Mouse (Mus musculus): ENCODE results near the gene Kdm2b. TPM values are rescaled to one million over a fixed set of nuclear protein-coding genes. Genes with fewer than 3 reads are reported as not detected.

Kdm2b gene
- total and polyA plus RNA-seq, 2 experiments from 2014 or later: 78.6 to 110 TPM

- Histone ChIP-seq H3K4me2 (ENCODE audit: low read depth, low read length, poor library complexity, severe bottlenecking) (no peak overlapping the region), H3K36me3 (ENCODE audit: insufficient read depth, low read length) (peaks cover 29% of the 10 kb centered on the region), H3K27ac (ENCODE audit: low read depth, low read length) (no peak overlapping the region), H3K4me1 (ENCODE audit: insufficient read depth, low read length) (no peaks in the 10 kb centered on the region), H3K27me3 (ENCODE audit: insufficient read depth, low read length) (no peaks in the 10 kb centered on the region), H3K4me3 (ENCODE audit: low read depth, low read length) (no peak overlapping the region), H3K9me3 (ENCODE audit: low read length) (no peaks in the 10 kb centered on the region), H3K9ac (replicated peaks; ENCODE audit: low read length, poor library complexity, severe bottlenecking) (no peak overlapping the region)
- ATAC-seq (ENCODE audit: low FRiP score) (no peak), DNase-seq (ENCODE audit: low spot score) (no peak)
- 85% methylated on average over 7 of the region's 7 CpGs for WGBS
- TF ChIP-seq CTCF (IDR thresholded peaks at IDR 0.05): no peak
Measured at GRCm38 (mm10) chr5:122884594-122885348, 104.9 kb downstream of the Kdm2b start.

- DNase-seq (ENCODE audit: low spot score) (no peak), ATAC-seq (ENCODE audit: low FRiP score) (no peak)
- Histone ChIP-seq H3K27ac (ENCODE audit: low read depth, low read length) (no peak overlapping the region), H3K9ac (replicated peaks; ENCODE audit: low read length, poor library complexity, severe bottlenecking) (no peak overlapping the region), H3K4me3 (ENCODE audit: low read depth, low read length) (no peak overlapping the region), H3K4me1 (ENCODE audit: insufficient read depth, low read length) (no peaks in the 10 kb centered on the region), H3K9me3 (ENCODE audit: low read length) (no peaks in the 10 kb centered on the region), H3K36me3 (ENCODE audit: insufficient read depth, low read length) (peaks cover 37% of the 10 kb centered on the region), H3K27me3 (ENCODE audit: insufficient read depth, low read length) (no peaks in the 10 kb centered on the region), H3K4me2 (ENCODE audit: low read depth, low read length, poor library complexity, severe bottlenecking) (no peak overlapping the region)
- no peak for TF ChIP-seq CTCF (IDR thresholded peaks at IDR 0.05)
- 49% methylated on average over 2 of the region's 2 CpGs for WGBS
Measured at GRCm38 (mm10) chr5:122883652-122884235, 105.9 kb downstream of the Kdm2b start.

- TF ChIP-seq CTCF (IDR thresholded peaks at IDR 0.05): no peak
- Histone ChIP-seq H3K27ac (ENCODE audit: low read depth, low read length) (no peak overlapping the region), H3K4me3 (ENCODE audit: low read depth, low read length) (no peak overlapping the region), H3K27me3 (ENCODE audit: insufficient read depth, low read length) (no peaks in the 10 kb centered on the region), H3K4me1 (ENCODE audit: insufficient read depth, low read length) (no peaks in the 10 kb centered on the region), H3K4me2 (ENCODE audit: low read depth, low read length, poor library complexity, severe bottlenecking) (no peak overlapping the region), H3K36me3 (ENCODE audit: insufficient read depth, low read length) (peaks cover 38% of the 10 kb centered on the region), H3K9me3 (ENCODE audit: low read length) (no peaks in the 10 kb centered on the region), H3K9ac (replicated peaks; ENCODE audit: low read length, poor library complexity, severe bottlenecking) (no peak overlapping the region)
- DNase-seq (ENCODE audit: low spot score): no peak
- 84% methylated on average over 9 of the region's 9 CpGs for WGBS
- no peak for ATAC-seq (ENCODE audit: low FRiP score)
Measured at GRCm38 (mm10) chr5:122883237-122883636, 106.4 kb downstream of the Kdm2b start.

GRCm38 (mm10) chr5:122882256-122883050 lies 107.2 kb downstream of the Kdm2b start:
- Histone ChIP-seq H3K9ac (replicated peaks; ENCODE audit: low read length, poor library complexity, severe bottlenecking) (no peak overlapping the region), H3K27ac (ENCODE audit: low read depth, low read length) (no peak overlapping the region), H3K4me2 (ENCODE audit: low read depth, low read length, poor library complexity, severe bottlenecking) (no peak overlapping the region), H3K27me3 (ENCODE audit: insufficient read depth, low read length) (no peaks in the 10 kb centered on the region), H3K4me3 (ENCODE audit: low read depth, low read length) (no peak overlapping the region), H3K36me3 (ENCODE audit: insufficient read depth, low read length) (peaks cover 44% of the 10 kb centered on the region), H3K4me1 (ENCODE audit: insufficient read depth, low read length) (no peaks in the 10 kb centered on the region), H3K9me3 (ENCODE audit: low read length) (no peaks in the 10 kb centered on the region)
- 91% methylated on average over 18 of the region's 18 CpGs for WGBS
- DNase-seq (ENCODE audit: low spot score) (no peak), ATAC-seq (ENCODE audit: low FRiP score) (no peak)
- TF ChIP-seq CTCF (IDR thresholded peaks at IDR 0.05): no peak

- H3K27ac ChIP-seq (ENCODE audit: low read depth, low read length): no peak overlapping the region
- 56% methylated on average over 5 of the region's 5 CpGs for WGBS
- ATAC-seq (ENCODE audit: low FRiP score) (no peak), DNase-seq (ENCODE audit: low spot score) (peak; percentile 81)
- no peak overlapping the region for H3K4me3 ChIP-seq (ENCODE audit: low read depth, low read length)
- no peaks in the 10 kb centered on the region for H3K27me3 ChIP-seq (ENCODE audit: insufficient read depth, low read length)
- no peak overlapping the region for H3K4me2 ChIP-seq (ENCODE audit: low read depth, low read length, poor library complexity, severe bottlenecking)
- no peaks in the 10 kb centered on the region for H3K9me3 ChIP-seq (ENCODE audit: low read length)
- H3K36me3 ChIP-seq (ENCODE audit: insufficient read depth, low read length): peaks cover 47% of the 10 kb centered on the region
- H3K4me1 ChIP-seq (ENCODE audit: insufficient read depth, low read length): no peaks in the 10 kb centered on the region
- peak; percentile 90 for TF ChIP-seq CTCF (IDR thresholded peaks at IDR 0.05)
- H3K9ac ChIP-seq (replicated peaks; ENCODE audit: low read length, poor library complexity, severe bottlenecking): no peak overlapping the region
Measured at GRCm38 (mm10) chr5:122881313-122881712, 108.3 kb downstream of the Kdm2b start.

Measured in midbrain, postnatal 0 days (tissue).